Mouse (Mus musculus) G1E-ER4 (cell line): ENCODE measurements at regions not wholly inside any gene's neighbourhood (a gene's known extent, or its start where the extent isn't known, plus 50 kb on each side); places are given as distances from the start of the nearest gene placed in this dataset.

ENCODE experiments used
- GATA1 ChIP-seq: IDR thresholded peaks from one replicate; pipeline ENCODE4 v1.8.0; 2012; ENCODE audit warnings: low read length, inconsistent platforms

- TF ChIP-seq GATA1 = no peak
Observed at GRCm38 (mm10) chr10:44686055-44686454, 157.8 kb upstream of the Prdm1 start.

GRCm38 (mm10) chr10:44685215-44685614 lies 156.9 kb upstream of the Prdm1 start:
- TF ChIP-seq GATA1 = no peak

- no peak for TF ChIP-seq GATA1
Observed at GRCm38 (mm10) chr10:44676506-44676905, 148.2 kb upstream of the Prdm1 start.

GRCm38 (mm10) chr10:44665509-44666144 lies 137.3 kb upstream of the Prdm1 start:
- no peak for TF ChIP-seq GATA1

GRCm38 (mm10) chr10:44659499-44659898 lies 131.2 kb upstream of the Prdm1 start:
- no peak for TF ChIP-seq GATA1

- TF ChIP-seq GATA1 = no peak
Observed at GRCm38 (mm10) chr10:44653761-44654160, 125.5 kb upstream of the Prdm1 start.

- TF ChIP-seq GATA1 = no peak
Observed at GRCm38 (mm10) chr10:44647021-44647420, 118.7 kb upstream of the Prdm1 start.

- TF ChIP-seq GATA1 = no peak
Observed at GRCm38 (mm10) chr10:44646615-44647014, 118.3 kb upstream of the Prdm1 start.

- TF ChIP-seq GATA1 = no peak
Observed at GRCm38 (mm10) chr10:44641616-44642015, 113.3 kb upstream of the Prdm1 start.

- TF ChIP-seq GATA1 = no peak
Observed at GRCm38 (mm10) chr10:44640620-44641019, 112.3 kb upstream of the Prdm1 start.

- no peak for TF ChIP-seq GATA1
Observed at GRCm38 (mm10) chr10:44638678-44639077, 110.4 kb upstream of the Prdm1 start.

- TF ChIP-seq GATA1 = peak; percentile 66
Observed at GRCm38 (mm10) chr10:44636786-44637185, 108.5 kb upstream of the Prdm1 start.

GRCm38 (mm10) chr10:44636061-44636460 lies 107.8 kb upstream of the Prdm1 start:
- TF ChIP-seq GATA1 = no peak

GRCm38 (mm10) chr10:44631584-44631983 lies 103.3 kb upstream of the Prdm1 start:
- no peak for TF ChIP-seq GATA1

- TF ChIP-seq GATA1 = no peak
Observed at GRCm38 (mm10) chr10:44630485-44630884, 102.2 kb upstream of the Prdm1 start.

- TF ChIP-seq GATA1 = no peak
Observed at GRCm38 (mm10) chr10:44628387-44628786, 100.1 kb upstream of the Prdm1 start.

GRCm38 (mm10) chr10:44627431-44627830 lies 99.1 kb upstream of the Prdm1 start:
- no peak for TF ChIP-seq GATA1

- no peak for TF ChIP-seq GATA1
Observed at GRCm38 (mm10) chr10:44625521-44625920, 97.2 kb upstream of the Prdm1 start.

GRCm38 (mm10) chr10:44615586-44615985 lies 87.3 kb upstream of the Prdm1 start:
- no peak for TF ChIP-seq GATA1
